Mouse (Mus musculus) C2C12 (cell line): ENCODE measurements at regions not wholly inside any gene's neighbourhood (a gene's known extent, or its start where the extent isn't known, plus 50 kb on each side); places are given as distances from the start of the nearest gene placed in this dataset.

Experiments
- CEBPB ChIP-seq: IDR thresholded peaks from one replicate; pipeline ENCODE4 v1.6.1; 2011; ENCODE audit warnings: low read depth, mild to moderate bottlenecking, control low read depth, moderate library complexity
- USF1 ChIP-seq: IDR thresholded peaks from one replicate; pipeline ENCODE4 v1.6.1; 2011; ENCODE audit warnings: low read depth, mild to moderate bottlenecking, control low read depth, moderate library complexity

GRCm38 (mm10) chr2:131664575-131664974 lies 102.5 kb upstream of the Adra1d start:
- TF ChIP-seq USF1 = no peak
- no peak for TF ChIP-seq CEBPB
